Mouse (Mus musculus): Measurements from ENCODE around the gene Scgb2b21. TPM values are rescaled to one million over a fixed set of nuclear protein-coding genes. Genes with fewer than 3 reads are reported as not detected.
"Not testable (repeated sequence)": the region's sequence is repeated elsewhere in the genome, so short reads cannot be mapped to it uniquely, and the experiment has no call there.

The Scgb2b21 gene
- polyA plus RNA-seq (2014; fragmentation: Nextera tagmentation; extraction: Ambion mirVana), result not detected in 2 replicates

GRCm38 (mm10) chr7:33520358-33520757, at the start of gene Scgb2b21:
Scgb2b21 (minus strand) TSS chr7:33520458.
- Histone ChIP-seq H3K9me3 (ENCODE audit: control insufficient read depth, low read length) (peaks cover 4% of the 10 kb centered on the region; the same call in 1 of the 2 replicates), H3K36me3 (ENCODE audit: control insufficient read depth, insufficient read depth, low read length) (no peaks in the 10 kb centered on the region), H3K4me1 (replicated peaks; ENCODE audit: control insufficient read depth, insufficient read depth, low read length) (no peaks in the 10 kb centered on the region), H3K9ac (ENCODE audit: low read depth, low read length) (no peak within 1 kb of the TSS), H3K27me3 (replicated peaks; ENCODE audit: control insufficient read depth, insufficient read depth, low read length) (no peaks in the 10 kb centered on the region), H3K4me3 (ENCODE audit: low read depth, low read length) (no peak within 1 kb of the TSS), H3K4me2 (no peak within 1 kb of the TSS), H3K27ac (ENCODE audit: low read depth, low read length) (no peak within 1 kb of the TSS)
- no peak for ATAC-seq (replicated peaks; ENCODE audit: low FRiP score)
- no peak for DNase-seq (ENCODE audit: low spot score)

- not testable (repeated sequence) for H3K9me3 ChIP-seq (ENCODE audit: control insufficient read depth, low read length); H3K27ac ChIP-seq (ENCODE audit: low read depth, low read length); H3K27me3 ChIP-seq (replicated peaks; ENCODE audit: control insufficient read depth, insufficient read depth, low read length); H3K4me2 ChIP-seq; H3K9ac ChIP-seq (ENCODE audit: low read depth, low read length); H3K36me3 ChIP-seq (ENCODE audit: control insufficient read depth, insufficient read depth, low read length); H3K4me1 ChIP-seq (replicated peaks; ENCODE audit: control insufficient read depth, insufficient read depth, low read length); ATAC-seq (replicated peaks; ENCODE audit: low FRiP score); DNase-seq (ENCODE audit: low spot score); H3K4me3 ChIP-seq (ENCODE audit: low read depth, low read length)
- WGBS, result 86% methylated on average over 12 of the region's 12 CpGs
These were observed 23.2 kb upstream of the Scgb2b21 start for GRCm38 (mm10) chr7:33543420-33543819.

Other genes with a start within 250 kb of the Scgb2b21 start
- gene Scgb2b19, start 240.1 kb downstream of the Scgb2b21 start, polyA plus RNA-seq (2014; fragmentation: Nextera tagmentation; extraction: Ambion mirVana), result not detected in 2 replicates
- not detected in 2 replicates for gene Scgb1b19, start 233.2 kb downstream of the Scgb2b21 start, polyA plus RNA-seq (2014; fragmentation: Nextera tagmentation; extraction: Ambion mirVana)
- not detected in 2 replicates for gene Scgb2b20, start 154.1 kb downstream of the Scgb2b21 start, polyA plus RNA-seq (2014; fragmentation: Nextera tagmentation; extraction: Ambion mirVana)
- not detected in 2 replicates for gene Scgb1b20, start 147.2 kb downstream of the Scgb2b21 start, polyA plus RNA-seq (2014; fragmentation: Nextera tagmentation; extraction: Ambion mirVana)
- not detected in 2 replicates for gene Scgb2b24, start 218.9 kb upstream of the Scgb2b21 start, polyA plus RNA-seq (2014; fragmentation: Nextera tagmentation; extraction: Ambion mirVana)
- gene Scgb1b24, start 223.3 kb upstream of the Scgb2b21 start, polyA plus RNA-seq (2014; fragmentation: Nextera tagmentation; extraction: Ambion mirVana), result not detected in 2 replicates

Data from liver, embryonic 11.5 days (tissue).